Mouse (Mus musculus): ENCODE measurements at regions not wholly inside any gene's neighbourhood (a gene's known extent, or its start where the extent isn't known, plus 50 kb on each side); places are given as distances from the start of the nearest gene placed in this dataset.

DNA sequence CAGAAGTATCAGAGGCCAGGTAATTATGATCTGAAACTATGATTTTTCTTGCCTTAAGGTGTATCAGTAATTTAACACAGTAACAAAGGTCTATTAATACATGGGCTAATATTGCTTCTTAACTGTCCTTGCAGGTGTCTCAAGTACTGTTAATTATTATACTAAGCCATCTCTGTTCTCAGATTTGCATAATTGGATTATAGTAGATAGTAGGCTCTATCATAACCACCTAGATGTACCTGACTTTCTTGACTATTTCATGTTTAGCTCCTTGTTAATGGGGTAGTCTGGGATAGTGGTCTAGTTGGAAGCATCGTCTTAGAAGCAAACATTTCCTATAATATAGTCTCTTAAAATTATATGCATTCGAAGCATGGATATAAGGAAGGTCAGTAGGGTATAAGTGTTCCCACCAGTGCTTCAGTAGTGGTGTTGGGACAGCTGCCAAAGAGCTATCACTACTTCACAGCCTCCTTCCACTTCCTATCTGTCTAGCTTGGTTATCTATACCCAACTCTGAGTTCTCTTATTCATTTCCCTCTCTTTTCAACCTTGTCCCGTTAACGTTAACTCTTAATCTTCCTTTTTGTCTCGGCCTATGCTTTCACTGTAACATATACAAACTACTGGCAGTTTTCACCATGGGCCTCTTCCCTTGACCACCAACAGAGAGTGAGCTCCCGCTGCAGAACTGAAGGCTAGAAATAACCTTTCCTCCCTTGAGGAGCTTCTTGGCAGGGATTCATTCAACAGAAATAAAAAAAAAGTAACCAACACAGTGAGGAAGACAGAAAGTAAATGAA, 630.9 kb upstream of the Lcorl start:
- no peaks in the 10 kb centered on the region for H3K4me1 ChIP-seq
- H3K4me2 ChIP-seq: no peak overlapping the region
- H3K27me3 ChIP-seq: no peaks in the 10 kb centered on the region
- 66% methylated on average over 6 of the region's 6 CpGs for WGBS
- ATAC-seq (replicated peaks; ENCODE audit: low FRiP score): 0 out of 2 replicates have a peak, but pooled peaks have one; percentile 49
- no peaks in the 10 kb centered on the region for H3K9me3 ChIP-seq (replicated peaks)
- no peaks in the 10 kb centered on the region for H3K36me3 ChIP-seq
- H3K9ac ChIP-seq: no peak overlapping the region
- no peak overlapping the region for H3K27ac ChIP-seq
- H3K4me3 ChIP-seq (replicated peaks): no peak overlapping the region

- WGBS: 12% methylated on average over 1 of the region's 1 CpGs
- no peak for ATAC-seq (replicated peaks; ENCODE audit: low FRiP score)
- no peaks in the 10 kb centered on the region for H3K27me3 ChIP-seq
- no peaks in the 10 kb centered on the region for H3K9me3 ChIP-seq (replicated peaks)
- no peak overlapping the region for H3K4me3 ChIP-seq (replicated peaks)
- no peaks in the 10 kb centered on the region for H3K4me1 ChIP-seq
- no peaks in the 10 kb centered on the region for H3K36me3 ChIP-seq
- H3K9ac ChIP-seq: no peak overlapping the region
- H3K27ac ChIP-seq: no peak overlapping the region
- H3K4me2 ChIP-seq: no peak overlapping the region
Observed at GRCm38 (mm10) chr5:46486740-46487326, 629.4 kb upstream of the Lcorl start.

- Histone ChIP-seq H3K36me3 (no peaks in the 10 kb centered on the region), H3K27ac (no peak overlapping the region), H3K9me3 (replicated peaks) (no peaks in the 10 kb centered on the region), H3K9ac (no peak overlapping the region), H3K4me1 (no peaks in the 10 kb centered on the region), H3K27me3 (no peaks in the 10 kb centered on the region), H3K4me3 (replicated peaks) (no peak overlapping the region), H3K4me2 (no peak overlapping the region)
- ATAC-seq (replicated peaks; ENCODE audit: low FRiP score): no peak
- WGBS: 79% methylated on average over 3 of the region's 3 CpGs
Observed at GRCm38 (mm10) chr5:46456356-46456755, 598.9 kb upstream of the Lcorl start.

GRCm38 (mm10) chr5:46448274-46448673, 590.9 kb upstream of the Lcorl start:
- WGBS: 62% methylated on average over 4 of the region's 4 CpGs

DNA sequence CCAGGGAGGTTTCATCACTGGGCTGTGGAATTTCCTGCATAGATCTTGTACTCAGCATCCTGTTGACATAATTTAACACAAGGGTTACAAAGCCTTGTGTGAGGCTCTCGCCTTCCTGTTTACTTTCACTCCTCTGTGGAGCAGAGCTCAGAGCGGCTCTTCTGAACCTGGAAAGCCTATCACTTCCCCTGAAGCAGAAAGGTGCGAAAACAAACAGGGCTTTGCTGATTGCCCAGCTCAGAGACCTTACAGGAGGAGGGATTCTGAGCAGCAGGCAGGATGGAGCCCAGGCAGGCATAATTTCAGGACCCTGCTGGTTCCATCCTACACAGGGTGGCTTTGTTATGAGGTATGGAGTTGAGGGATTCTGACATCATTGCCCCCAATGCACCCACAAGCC, 588.4 kb upstream of the Lcorl start:
- Histone ChIP-seq H3K9ac (no peak overlapping the region), H3K4me1 (peaks cover 13% of the 10 kb centered on the region), H3K4me2 (peak overlapping the region; percentile 32), H3K36me3 (no peaks in the 10 kb centered on the region), H3K27ac (0 out of 2 replicates have a peak overlapping the region, but pooled peaks have one; percentile 14), H3K27me3 (no peaks in the 10 kb centered on the region), H3K4me3 (replicated peaks) (no peak overlapping the region), H3K9me3 (replicated peaks) (no peaks in the 10 kb centered on the region)
- ATAC-seq (replicated peaks; ENCODE audit: low FRiP score): peak; percentile 84
- 11% methylated on average over 3 of the region's 3 CpGs for WGBS

More at GRCm38 (mm10) chr5:46448274-46448673, 590.9 kb upstream of the Lcorl start:
- H3K27me3 ChIP-seq: no peaks in the 10 kb centered on the region
- no peaks in the 10 kb centered on the region for H3K9me3 ChIP-seq (replicated peaks)
- no peak overlapping the region for H3K4me2 ChIP-seq
- H3K9ac ChIP-seq: no peak overlapping the region
- H3K27ac ChIP-seq: no peak overlapping the region
- no peak for ATAC-seq (replicated peaks; ENCODE audit: low FRiP score)
- H3K4me1 ChIP-seq: peaks cover 13% of the 10 kb centered on the region
- H3K36me3 ChIP-seq: no peaks in the 10 kb centered on the region
- H3K4me3 ChIP-seq (replicated peaks): no peak overlapping the region

DNA sequence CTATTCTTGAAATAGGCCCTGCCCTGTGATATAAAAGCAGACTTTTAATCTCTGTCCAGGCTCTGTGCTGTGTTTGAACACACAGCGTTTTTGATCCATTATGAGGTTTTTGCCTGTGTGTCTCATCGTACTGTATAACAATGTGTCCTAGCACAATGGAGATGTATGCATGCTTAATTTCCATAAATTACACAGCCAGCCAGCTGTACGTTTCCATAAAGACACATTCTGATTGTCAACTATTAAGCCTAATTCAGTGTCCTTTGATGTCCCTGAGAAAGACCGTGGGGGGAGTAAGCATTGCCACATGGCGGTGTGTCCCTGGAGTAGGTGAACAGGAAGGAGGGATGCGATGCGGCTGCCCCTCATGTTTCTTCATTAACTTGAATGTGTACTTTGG, 587.7 kb upstream of the Lcorl start:
- H3K4me1 ChIP-seq: peaks cover 13% of the 10 kb centered on the region
- 0 out of 2 replicates have a peak overlapping the region, but pooled peaks have one; percentile 14 for H3K27ac ChIP-seq
- no peaks in the 10 kb centered on the region for H3K27me3 ChIP-seq
- no peaks in the 10 kb centered on the region for H3K36me3 ChIP-seq
- H3K9ac ChIP-seq: no peak overlapping the region
- 23% methylated on average over 7 of the region's 7 CpGs for WGBS
- no peaks in the 10 kb centered on the region for H3K9me3 ChIP-seq (replicated peaks)
- peak overlapping the region; percentile 32 for H3K4me2 ChIP-seq
- no peak overlapping the region for H3K4me3 ChIP-seq (replicated peaks)
- ATAC-seq (replicated peaks; ENCODE audit: low FRiP score): no peak

GRCm38 (mm10) chr5:46443805-46444340, 586.5 kb upstream of the Lcorl start:
- Histone ChIP-seq H3K4me3 (replicated peaks) (peak overlapping the region; percentile 12; the same call in 1 of the 2 replicates), H3K27me3 (no peaks in the 10 kb centered on the region), H3K27ac (no peak overlapping the region), H3K9me3 (replicated peaks) (no peaks in the 10 kb centered on the region), H3K36me3 (no peaks in the 10 kb centered on the region), H3K4me1 (peaks cover 13% of the 10 kb centered on the region), H3K4me2 (peak overlapping the region; percentile 44), H3K9ac (no peak overlapping the region)
- 7% methylated on average over 12 of the region's 12 CpGs for WGBS
- ATAC-seq (replicated peaks; ENCODE audit: low FRiP score): no peak

DNA sequence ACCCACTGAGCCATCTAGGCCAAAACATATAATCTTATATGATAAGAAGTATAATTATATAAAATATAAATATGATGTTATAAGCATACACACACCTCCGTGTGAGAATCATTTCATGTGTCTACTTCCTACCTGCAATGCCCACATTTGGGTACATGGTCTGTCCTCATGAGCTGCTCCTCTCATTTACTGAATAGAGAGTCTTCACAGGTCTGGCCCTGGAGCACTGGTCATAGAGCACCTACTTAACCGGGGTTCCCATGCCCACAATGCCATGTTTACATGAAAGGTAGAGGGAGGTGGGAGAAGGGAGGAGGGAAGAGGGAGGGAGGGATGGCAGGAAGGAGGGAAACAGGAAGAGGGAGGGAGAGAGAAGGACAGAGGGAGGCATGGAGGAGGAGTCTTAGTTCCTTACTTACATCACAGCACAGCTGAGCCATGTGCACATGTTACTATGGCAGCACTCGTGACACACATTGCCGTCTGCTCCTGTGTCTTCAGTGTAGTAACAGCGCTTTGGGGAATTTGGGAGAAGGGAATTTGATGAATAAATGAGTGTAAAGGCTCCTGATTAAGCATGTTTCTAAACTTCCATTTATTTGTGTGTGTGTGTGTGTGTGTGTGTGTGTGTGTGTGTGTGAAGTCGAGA, 585.3 kb upstream of the Lcorl start:
- H3K36me3 ChIP-seq: no peaks in the 10 kb centered on the region
- 85% methylated on average over 6 of the region's 6 CpGs for whole genome bisulfite sequencing
- H3K4me3 ChIP-seq (replicated peaks): no peak overlapping the region
- ATAC-seq (replicated peaks; ENCODE audit: low FRiP score): no peak
- H3K4me1 ChIP-seq: peaks cover 13% of the 10 kb centered on the region
- no peaks in the 10 kb centered on the region for H3K9me3 ChIP-seq (replicated peaks)
- no peaks in the 10 kb centered on the region for H3K27me3 ChIP-seq
- H3K9ac ChIP-seq: no peak overlapping the region
- H3K4me2 ChIP-seq: no peak overlapping the region
- no peak overlapping the region for H3K27ac ChIP-seq

- Histone ChIP-seq H3K4me1 (peaks cover 13% of the 10 kb centered on the region), H3K27ac (no peak overlapping the region), H3K4me2 (no peak overlapping the region), H3K27me3 (no peaks in the 10 kb centered on the region), H3K9ac (no peak overlapping the region), H3K36me3 (no peaks in the 10 kb centered on the region), H3K4me3 (replicated peaks) (no peak overlapping the region), H3K9me3 (replicated peaks) (no peaks in the 10 kb centered on the region)
- no peak for ATAC-seq (replicated peaks; ENCODE audit: low FRiP score)
Observed at GRCm38 (mm10) chr5:46441716-46442115, 584.3 kb upstream of the Lcorl start.

- H3K9ac ChIP-seq: no peak overlapping the region
- H3K27me3 ChIP-seq: no peaks in the 10 kb centered on the region
- no peak overlapping the region for H3K4me3 ChIP-seq (replicated peaks)
- H3K4me2 ChIP-seq: peak overlapping the region; percentile 1; the same call in 1 of the 2 replicates
- H3K27ac ChIP-seq: peak overlapping the region; percentile 84
- H3K36me3 ChIP-seq: no peaks in the 10 kb centered on the region
- ATAC-seq (replicated peaks; ENCODE audit: low FRiP score): peak; percentile 94
- H3K9me3 ChIP-seq (replicated peaks): no peaks in the 10 kb centered on the region
- H3K4me1 ChIP-seq: peaks cover 10% of the 10 kb centered on the region
- WGBS: 38% methylated on average over 3 of the region's 3 CpGs
Observed at GRCm38 (mm10) chr5:46431644-46432367, 574.4 kb upstream of the Lcorl start.

DNA sequence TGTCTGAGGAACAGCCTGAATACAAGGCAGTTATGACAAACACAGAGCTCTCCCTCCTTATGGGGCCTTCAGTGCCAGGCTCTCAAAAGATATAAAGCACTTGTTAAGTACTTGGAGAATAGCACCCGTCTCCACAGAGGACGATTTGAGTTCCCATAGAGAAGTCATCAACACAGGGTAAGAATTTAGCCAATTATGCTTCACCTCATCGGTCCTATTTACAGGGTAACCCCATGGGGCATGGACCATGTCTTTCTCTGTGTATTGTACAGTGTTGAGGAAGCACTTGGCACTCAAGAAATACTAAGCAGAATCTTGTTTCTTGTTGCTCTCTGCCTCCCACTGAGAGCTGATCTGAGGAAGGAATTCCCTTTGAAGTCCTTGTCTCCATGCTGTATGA, 565.3 kb upstream of the Lcorl start:
- Histone ChIP-seq H3K9me3 (replicated peaks) (no peaks in the 10 kb centered on the region), H3K27me3 (no peaks in the 10 kb centered on the region), H3K4me3 (replicated peaks) (no peak overlapping the region), H3K4me2 (no peak overlapping the region), H3K9ac (no peak overlapping the region), H3K4me1 (no peaks in the 10 kb centered on the region), H3K36me3 (no peaks in the 10 kb centered on the region), H3K27ac (no peak overlapping the region)
- WGBS: 76% methylated on average over 3 of the region's 3 CpGs
- ATAC-seq (replicated peaks; ENCODE audit: low FRiP score): no peak

Data from kidney, embryonic 15.5 days (tissue).